Mouse (Mus musculus): ENCODE measurements around the gene Gm14214. TPM values are rescaled to one million over a fixed set of nuclear protein-coding genes. Genes with fewer than 3 reads are reported as not detected.

Gm14214 gene
- total RNA-seq (2021): not detected
- long read RNA-seq, experiment 1: 0 reads
- long read RNA-seq, experiment 2: 0 reads

DNA sequence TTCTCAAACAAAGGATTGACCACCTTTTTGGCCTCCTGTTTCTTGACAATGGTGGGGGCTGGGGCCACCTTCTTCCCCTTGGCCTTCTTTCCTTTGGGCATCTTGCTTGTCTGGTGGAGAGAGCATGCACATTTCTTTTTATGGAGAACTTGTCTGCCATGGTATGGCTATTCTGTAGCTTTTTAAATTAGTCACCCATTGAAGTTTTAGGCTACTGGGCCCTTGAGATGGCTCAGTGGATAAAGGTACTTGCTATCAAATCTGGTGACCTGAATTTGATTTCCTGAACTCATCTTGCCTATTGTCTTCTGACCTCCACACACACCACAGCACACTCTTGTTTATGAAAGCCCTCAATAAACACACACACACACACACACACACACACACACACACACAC lies at the start of gene Gm14214:
Gene Gm14214 (minus strand): TSS at position 101 of the 400 bp plus-strand sequence.
- no peak for DNase-seq
- intact Hi-C loops (cut with DNase I): no loop called here

DNA sequence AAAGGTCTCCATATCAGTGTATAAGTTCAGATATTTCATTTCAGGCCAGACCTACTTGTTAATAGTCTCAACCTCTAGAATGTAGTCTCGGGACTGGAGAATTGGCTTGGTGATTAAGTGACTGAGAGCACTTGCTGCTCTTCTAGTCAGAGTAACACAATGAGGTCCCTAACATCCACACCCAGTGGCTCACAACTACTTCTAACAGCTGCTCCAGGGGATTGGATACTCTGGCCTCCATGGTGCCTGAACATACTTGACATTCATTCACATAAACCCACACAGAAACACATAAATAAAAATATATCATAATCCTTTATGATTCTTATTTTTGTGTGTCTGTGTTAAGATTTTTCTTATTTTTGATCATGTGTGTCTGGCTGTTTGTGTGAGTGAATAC lies 48.8 kb upstream of the Gm14214 start:
- intact Hi-C loops (cut with DNase I): loop anchor here (5.0 kb wide), 1 partner anchor 34 kb away; no protein-coding TSS in a partner anchor
- no peak for DNase-seq

DNA sequence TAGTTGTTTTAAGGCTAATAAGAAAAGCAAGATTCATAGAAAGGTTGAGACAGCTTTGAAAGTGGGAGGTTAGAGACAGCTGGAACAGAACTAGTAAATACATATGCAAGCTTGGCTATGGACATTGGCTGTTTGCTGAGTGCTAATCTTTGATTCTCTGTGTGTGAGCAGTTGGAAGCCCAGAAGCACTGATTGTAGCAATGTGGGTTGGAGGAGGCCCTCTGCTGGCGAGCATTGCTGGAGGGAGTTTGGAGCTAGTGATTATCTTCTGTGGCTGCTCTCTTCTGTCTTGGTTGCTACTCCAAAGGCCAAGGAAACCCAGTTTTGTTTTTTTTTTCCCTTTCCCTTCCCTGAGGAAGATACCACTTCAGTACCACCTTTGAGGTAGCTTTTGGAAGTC lies 48.0 kb upstream of the Gm14214 start:
- DNase-seq: peak; percentile 51 to 60
- intact Hi-C loops (cut with DNase I): loop anchor here (2.0 to 5.0 kb wide), 2 partner anchors 27 to 35 kb away; partner anchors contain the start of genes Raly and a

DNA sequence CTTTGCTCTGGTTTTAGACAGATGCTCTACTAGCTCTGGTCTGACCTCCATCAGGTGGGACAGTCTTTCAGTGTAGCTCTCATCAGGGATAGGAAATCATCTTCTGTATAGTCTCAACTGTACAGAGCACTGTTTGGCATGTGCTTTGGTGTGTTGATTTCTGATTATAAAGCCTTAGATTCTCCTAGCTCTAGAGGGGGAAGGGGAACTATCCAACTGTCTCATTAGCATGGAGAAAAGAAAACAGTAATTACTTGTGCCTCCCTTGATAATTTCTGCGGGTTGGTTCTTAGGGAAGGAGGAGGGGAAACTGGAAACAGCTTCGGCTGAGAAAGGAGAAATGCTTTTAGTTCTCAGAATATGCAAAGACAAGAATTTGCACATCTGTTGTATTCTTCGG lies 47.3 kb upstream of the Gm14214 start:
- no peak for DNase-seq
- intact Hi-C loops (cut with DNase I): loop anchor here (2.0 to 5.0 kb wide), 2 partner anchors 26 to 35 kb away; partner anchors contain the start of genes Raly and a

DNA sequence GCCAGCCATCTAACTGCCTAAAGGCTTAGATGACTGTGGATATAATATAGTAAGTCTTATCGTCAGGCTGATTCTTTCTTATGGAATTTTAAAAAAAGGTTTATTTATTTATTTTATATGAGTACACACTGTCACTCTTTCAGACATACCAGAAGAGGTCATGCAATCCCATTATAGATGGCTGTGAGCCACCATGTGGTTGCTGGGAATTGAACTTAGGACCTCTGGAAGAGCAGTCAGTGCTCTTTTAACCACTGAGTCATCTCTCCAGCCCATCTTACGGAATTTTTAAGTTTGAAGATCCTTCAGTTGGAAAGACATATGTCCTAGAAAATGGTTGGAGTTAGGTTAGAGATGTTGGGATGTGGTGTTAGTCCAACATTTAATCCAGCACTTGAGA lies 43.6 kb upstream of the Gm14214 start:
- DNase-seq: no peak
- intact Hi-C loops (cut with DNase I): no loop called here

DNA sequence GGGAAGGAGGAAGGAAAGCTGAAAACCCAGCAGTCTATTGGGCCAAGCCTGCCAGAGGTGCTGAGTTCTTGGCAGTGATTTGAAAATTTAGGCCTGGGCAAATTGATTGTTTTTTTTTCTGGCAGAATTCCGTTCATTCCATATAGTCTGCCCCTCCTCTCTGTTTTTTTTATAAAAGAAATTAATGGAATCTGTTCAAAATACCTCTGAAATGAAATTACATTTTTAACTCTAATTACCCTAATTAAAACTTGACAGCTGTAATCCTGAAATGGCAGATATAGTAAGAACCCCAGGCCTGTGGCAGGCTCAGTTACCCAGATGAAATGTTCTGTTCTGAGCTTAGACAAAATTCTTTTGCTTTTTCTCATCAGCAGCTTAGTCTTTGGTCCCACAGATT lies 41.0 kb upstream of the Gm14214 start:
- intact Hi-C loops (cut with DNase I): no loop called here
- DNase-seq: no peak

DNA sequence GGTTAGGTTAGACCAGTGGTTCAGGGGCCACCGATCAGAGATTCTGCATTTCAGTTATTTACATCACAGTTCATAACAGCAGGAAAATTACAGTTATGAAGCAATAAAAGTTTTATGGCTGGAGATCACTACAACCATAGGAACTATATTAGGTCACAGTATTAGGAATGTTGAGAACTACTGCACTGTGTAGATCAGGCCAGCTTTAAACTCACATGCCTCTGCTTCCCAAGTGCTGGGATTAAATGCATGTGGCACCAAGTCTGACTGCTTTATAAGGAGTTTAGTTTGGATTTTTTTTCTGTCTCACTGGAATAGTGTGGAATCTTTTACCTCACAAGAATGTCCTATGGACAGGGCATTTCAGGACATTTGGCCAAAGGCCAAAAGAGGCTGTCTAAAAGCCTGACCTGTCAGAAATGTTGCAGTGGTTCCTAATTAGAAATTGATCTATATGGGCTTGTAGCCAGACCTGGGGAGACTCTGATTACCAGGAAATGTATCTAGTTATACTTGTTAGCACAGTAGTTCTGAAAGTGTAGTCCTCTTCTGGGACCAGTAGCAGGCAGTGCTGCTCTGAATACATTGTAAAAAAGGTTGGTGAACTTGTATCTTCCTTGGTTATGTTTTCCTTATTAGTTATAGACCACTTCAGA lies 39.4 kb upstream of the Gm14214 start:
- peak in 1 of 2 experiments; percentile 68 for DNase-seq
- intact Hi-C loops (cut with DNase I): no loop called here

DNA sequence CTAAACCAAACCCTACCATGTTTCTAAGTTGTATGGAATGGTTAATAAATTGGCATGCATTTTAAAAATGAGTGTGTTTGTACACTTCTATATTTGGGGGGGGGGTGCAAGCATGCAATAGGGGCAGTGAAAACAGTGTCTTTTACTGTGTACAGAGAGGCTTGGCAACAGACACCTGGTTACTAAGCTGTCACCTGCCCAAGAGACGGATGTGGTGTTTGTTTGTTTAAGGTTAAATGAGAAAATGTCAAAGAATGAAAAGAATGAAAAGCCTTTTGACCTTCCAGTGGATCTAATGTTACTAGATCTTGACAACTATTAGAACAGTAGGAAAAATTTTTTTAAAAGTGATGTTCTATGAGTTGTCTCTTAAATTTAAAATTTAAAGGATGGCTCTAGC lies 37.9 kb upstream of the Gm14214 start:
- intact Hi-C loops (cut with DNase I): loop anchor here (2.0 kb wide), 1 partner anchor 17 kb away; the partner anchor contains the start of genes Raly and a
- DNase-seq: no peak

DNA sequence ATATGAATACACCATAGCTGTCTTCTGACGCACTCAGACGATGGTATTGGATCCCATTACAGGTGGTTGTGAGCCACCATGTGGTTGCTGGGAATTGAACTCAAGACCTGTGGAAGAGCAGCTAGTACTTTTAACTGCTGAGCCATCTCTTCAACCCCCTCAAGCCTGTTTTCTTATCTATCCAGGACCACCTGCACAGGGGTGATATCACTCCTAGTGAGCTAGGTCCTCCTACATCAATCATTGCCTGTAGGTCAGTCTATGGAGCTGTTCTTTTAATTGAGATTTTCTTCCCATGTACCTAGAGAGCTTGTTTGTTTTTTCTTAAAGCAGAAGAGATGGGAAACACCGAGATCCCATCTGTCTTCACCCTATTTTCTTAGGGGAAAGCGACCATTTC lies 34.0 kb upstream of the Gm14214 start:
- intact Hi-C loops (cut with DNase I): loop anchor here (5.0 kb wide), 1 partner anchor 88 kb away; the partner anchor contains the start of gene Eif2s2
- no peak for DNase-seq

DNA sequence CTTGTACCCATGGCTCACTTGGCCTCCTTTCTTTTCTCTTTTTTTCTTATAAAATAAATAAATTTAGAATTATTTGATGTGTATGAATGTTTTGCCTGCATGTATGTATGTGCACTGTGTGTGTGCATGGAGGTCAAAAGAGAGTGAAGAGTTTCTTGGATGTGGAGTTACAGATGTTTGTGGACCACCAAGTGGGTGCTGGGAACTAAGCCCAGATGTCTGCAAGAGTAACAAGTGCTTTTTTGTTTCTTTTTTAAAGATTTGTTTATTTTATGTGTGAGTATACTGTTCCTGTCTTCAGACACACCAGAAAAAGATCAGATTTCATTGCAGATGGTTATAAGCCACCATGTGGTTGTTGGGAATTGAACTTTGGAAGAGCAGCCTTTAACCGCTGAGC lies 33.5 kb upstream of the Gm14214 start:
- intact Hi-C loops (cut with DNase I): loop anchor here (5.0 kb wide), 1 partner anchor 89 kb away; the partner anchor contains the start of gene Eif2s2
- no peak for DNase-seq

DNA sequence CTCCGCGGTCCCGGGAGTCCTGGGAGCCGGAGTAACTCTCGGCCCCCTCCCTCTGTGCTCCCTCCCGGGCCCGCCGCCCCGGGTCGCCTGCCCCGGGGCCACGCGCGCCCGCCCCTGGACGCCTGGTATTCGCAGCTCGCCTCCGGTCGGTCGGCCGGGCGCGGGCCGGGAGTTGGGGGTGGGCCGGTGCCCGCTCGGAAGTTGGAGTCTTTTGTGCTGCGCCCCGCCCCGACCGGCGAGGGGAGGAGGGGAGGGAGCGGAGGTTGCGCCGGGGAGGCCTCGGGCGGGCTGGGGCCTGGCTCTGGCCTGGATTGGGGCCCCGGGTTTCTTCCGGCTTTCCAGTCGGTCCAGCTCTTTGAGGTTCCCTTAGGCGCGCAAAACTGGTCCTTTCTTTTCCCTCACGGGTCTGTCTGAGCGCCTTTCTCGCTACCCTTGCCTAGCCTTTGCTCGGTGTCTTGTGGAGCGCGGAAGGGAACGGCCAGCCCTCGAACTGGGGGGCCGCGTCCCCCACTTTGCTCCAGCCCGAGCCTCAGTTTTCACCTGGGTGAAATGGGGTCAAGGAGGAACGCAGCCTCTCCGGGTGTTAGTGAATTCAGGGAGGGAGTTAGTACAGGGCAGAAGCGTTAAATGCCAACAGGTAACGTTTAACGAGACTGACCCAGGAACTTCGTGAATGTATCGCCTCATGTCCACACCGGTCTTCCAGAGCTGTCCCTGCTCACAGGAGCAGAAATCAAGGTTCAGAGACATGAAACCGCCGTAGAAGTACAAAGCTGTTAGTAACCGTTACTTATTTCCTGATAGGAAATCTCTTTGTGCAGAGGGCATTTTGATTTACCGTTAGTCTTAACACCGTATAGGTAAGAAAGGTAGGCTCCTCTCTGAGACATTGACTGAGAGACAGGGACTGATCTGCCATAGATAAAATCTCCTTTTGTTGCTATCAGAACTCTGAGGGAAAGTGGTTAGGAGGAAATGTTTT lies 22.1 kb upstream of the Gm14214 start:
- intact Hi-C loops (cut with DNase I): loop anchor here (2.0 to 5.0 kb wide), 4 partner anchors 15 to 135 kb away; no protein-coding TSS in a partner anchor
- peak; percentile 84 to 88 for DNase-seq

DNA sequence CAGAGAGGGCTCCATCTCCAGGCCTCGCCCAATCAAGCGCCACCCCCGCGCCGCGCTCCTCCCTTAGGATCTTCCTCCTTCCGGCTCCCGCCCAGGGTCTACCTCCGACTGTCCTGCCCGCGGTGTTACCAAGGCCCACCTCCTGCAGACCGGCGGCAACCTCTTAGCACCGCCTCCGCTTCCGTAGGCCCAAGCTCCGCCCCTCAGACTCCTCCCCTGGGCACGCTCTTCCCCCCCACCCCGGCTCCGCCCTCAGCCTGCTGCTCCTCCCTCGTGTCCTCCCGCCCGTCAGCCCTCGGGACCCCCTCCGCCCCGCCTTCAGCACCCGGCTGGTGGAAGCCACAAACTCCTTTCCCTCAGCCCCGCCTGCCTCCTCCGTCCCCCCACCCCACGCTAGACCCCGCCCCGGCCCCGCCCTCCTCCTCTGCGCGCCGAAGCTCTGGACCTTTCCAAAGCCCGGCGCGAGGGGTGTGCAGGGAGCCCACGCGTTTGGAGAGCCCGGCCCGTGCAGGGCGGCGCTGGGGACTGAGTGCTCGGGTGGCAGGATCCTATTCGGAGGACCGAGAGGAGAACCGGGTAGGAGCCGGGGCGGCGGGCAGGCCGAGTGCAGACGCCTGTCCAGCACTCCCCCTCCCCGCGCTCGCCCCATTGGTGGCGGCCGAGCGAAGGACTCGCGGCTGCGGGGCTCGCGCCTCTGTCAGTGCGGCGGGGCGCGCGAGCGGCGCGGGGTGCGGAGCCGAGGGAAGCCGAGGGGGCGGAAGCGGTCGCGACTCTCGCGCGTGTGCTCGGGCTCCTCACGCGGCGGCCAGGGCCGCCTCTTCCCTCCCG lies 21.0 kb upstream of the Gm14214 start, which contains the start of the genes Raly and a:
Gene Raly (plus strand): TSS at position 441 of the 828 bp plus-strand sequence.
Gene a (plus strand): TSS at position 747 of the 828 bp plus-strand sequence.
- intact Hi-C loops (cut with DNase I): loop anchor here (2.0 to 5.0 kb wide), 4 partner anchors 16 to 134 kb away; no protein-coding TSS in a partner anchor
- peak; percentile 96 to 97 for DNase-seq

DNA sequence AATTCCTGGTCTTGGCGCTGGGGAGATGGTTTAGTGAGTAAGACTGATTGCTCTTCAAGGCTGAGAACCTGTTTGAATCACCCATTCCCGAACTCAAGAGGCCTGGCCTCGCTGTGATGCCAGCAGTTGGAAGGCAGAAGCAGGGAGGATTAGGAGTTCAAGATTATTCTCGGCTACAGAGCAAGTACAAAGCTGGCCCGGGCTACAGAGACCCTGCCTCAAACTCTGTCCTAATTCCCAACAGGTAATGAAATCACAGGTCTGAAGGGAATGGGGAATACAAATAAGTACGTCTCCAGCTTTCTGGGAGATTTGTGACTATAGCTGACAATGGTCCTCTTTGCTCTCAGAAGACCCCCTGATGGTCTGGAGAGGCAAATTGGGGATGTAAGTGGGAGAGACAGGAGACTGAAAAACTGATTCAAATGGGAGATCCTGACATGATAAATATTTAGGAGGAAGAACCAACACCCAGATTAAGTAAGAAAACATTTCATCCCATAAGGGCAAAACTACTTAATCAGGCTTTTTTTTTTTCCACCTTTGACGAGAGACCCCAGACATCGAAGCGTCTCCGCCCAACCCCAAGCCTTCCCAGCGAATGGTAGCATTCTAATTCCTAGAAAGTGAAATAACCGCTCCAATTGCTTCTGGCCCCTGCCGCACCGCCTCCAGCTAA lies 20.3 kb upstream of the Gm14214 start:
- intact Hi-C loops (cut with DNase I): loop anchor here (2.0 to 5.0 kb wide), 4 partner anchors 17 to 133 kb away; no protein-coding TSS in a partner anchor
- no peak for DNase-seq

DNA sequence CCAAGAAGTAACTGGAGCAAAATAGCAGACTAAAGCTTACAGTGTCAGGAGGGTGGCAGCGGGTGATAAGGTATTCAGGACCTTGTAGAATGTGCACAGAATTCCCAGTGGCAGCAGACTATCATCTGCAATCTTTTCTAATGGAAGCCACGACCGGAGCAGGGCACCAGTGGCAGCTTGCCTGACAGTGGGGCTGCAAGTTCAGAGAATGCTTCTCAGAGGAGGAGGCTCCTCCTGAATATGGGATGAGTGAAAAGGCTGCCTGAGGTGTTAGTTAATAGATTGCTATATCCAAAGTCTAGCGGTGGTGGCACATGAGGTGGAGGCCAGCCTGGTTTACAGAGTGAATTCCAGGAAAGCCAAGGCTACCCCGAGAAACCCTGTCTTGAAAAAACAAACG lies 19.6 kb upstream of the Gm14214 start:
- intact Hi-C loops (cut with DNase I): no loop called here
- DNase-seq: no peak

DNA sequence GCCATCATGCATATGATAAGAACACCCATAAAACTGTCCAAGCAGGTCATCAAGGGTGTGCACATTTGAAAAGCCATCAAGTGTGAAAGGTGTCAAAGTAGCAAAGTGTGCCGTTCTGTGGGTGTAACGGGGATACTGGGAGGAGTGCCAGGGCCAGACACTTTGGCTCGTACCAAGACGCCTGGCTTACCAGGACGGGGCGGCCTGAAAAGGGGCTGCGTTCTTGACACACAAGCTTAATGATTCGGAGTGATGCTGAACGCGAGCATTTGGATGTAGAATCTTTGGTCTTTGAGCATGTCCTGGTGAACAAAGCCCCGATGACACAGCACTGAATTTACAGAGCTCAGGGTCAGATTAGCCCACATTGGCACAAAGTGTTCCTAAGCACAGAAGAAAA lies 16.9 kb upstream of the Gm14214 start:
- DNase-seq: no peak
- intact Hi-C loops (cut with DNase I): no loop called here

DNA sequence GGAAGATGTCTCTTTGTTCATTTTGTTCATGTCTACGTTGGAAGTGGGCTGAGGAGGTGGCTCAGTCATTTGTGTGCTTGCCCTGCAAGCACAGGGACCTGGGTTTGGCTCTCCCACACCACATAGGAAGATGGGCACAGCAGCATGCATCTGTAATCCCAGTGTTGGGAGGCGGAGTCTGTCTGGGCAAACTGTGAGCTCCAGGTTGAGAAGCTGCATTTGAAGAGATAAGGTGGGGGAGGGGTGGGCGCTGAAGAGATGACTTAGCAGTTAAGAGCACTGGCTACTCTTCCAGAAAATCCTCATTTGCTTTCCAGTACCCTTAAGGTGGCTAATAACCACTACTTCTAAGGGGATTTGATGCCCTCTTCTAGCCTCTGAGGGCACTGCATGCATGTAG lies 16.4 kb upstream of the Gm14214 start:
- no peak for DNase-seq
- intact Hi-C loops (cut with DNase I): no loop called here

DNA sequence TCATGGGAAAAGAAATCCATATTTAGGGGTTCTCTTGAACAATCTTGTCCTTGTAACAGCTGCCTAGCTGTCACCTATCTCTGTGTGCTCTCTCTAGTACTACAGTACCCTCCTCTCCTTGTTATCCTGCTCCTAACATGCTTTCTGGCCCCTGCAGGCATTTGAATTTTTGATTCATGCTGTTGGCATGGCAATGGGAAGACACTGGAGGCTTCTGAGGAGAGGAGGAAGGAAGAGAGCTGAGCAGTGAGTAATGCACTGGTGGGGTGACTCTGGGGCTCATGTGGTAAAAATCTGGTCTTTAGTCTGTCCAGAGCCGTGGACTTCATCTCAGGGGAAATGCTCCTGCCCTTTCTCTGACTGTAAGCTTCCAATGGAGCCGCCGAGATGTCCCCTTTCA lies 15.5 kb upstream of the Gm14214 start:
- intact Hi-C loops (cut with DNase I): no loop called here
- no peak for DNase-seq

DNA sequence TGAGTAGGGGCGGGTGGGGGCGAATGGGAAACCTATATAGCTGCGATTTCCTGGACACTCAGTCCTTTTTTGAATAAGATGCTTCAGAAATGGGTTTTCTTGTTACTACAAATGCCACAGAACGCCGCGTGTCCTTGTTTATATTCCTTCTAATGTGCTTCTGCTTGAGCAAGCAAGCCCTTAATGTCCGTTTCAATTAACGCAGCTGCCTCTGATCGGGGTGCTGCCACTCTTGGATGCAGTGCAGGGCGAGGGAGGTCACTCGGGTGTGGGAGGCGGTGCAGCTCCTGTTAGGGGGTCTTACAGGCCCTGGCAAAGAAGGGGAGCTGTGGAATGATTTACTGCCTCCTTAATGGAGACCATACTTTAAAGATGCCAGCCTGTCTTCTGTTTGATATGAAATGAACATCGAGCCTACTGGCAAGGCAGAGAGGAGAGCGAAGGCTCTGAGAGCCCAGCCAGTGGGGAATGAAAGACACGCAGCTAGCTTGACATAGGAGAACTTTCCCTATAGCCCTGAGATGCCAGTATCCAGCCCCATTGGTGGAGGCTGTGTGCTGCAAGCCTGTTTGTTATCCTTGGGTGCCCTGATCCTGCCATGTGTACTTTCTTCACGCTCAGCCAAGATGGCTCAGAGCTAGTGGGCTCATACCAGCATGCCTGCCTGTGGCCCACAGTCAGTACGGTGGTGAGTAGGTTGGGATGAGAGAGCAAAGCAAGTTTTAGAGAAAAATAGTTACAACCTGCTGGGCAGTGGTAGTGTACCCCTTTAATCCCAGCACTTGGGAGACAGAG lies 13.2 kb upstream of the Gm14214 start:
- DNase-seq: no peak
- intact Hi-C loops (cut with DNase I): no loop called here

Data from heart, postnatal 14 days (tissue).